Mouse (Mus musculus): Measurements from ENCODE around the gene Acad10.

- TF ChIP-seq CTCF (IDR thresholded peaks at IDR 0.05; ENCODE audit: low read depth, low read length) (no peak), TAL1 (conservative IDR thresholded peaks at IDR 0.05; ENCODE audit: low read depth, low read length) (no peak)
Observed at GRCm38 (mm10) chr5:121664971-121665370, 4.7 kb upstream of the Acad10 start.

Data from G1E (cell line).